Mouse (Mus musculus) cerebellum, adult 8-10 months (tissue): ENCODE measurements around the gene Hemk1.

Source experiments
- DNase-seq: peaks from one replicate; pipeline ENCODE4 v3.0.0; 2022

Gene Hemk1

GRCm38 (mm10) chr9:107338172-107338883 lies at the start of gene Hemk1:
Gene Hemk1 (minus strand): TSS chr9:107338350.
- DNase-seq = peak; percentile 74

- no peak for DNase-seq
These were observed 49.6 kb upstream of the Hemk1 start for GRCm38 (mm10) chr9:107387708-107388107.

- DNase-seq = peak; percentile 64
These were observed 48.6 kb upstream of the Hemk1 start for GRCm38 (mm10) chr9:107386722-107387121.

- DNase-seq = peak; percentile 58
These were observed 46.2 kb upstream of the Hemk1 start for GRCm38 (mm10) chr9:107384396-107384795.

GRCm38 (mm10) chr9:107381723-107382122 lies 43.6 kb upstream of the Hemk1 start:
- DNase-seq = no peak

GRCm38 (mm10) chr9:107377961-107378512 lies 39.9 kb upstream of the Hemk1 start:
- peak; percentile 67 for DNase-seq

GRCm38 (mm10) chr9:107375451-107375850 lies 37.3 kb upstream of the Hemk1 start:
- DNase-seq = no peak

GRCm38 (mm10) chr9:107374623-107375022 lies 36.5 kb upstream of the Hemk1 start:
- no peak for DNase-seq

- no peak for DNase-seq
These were observed 34.3 kb upstream of the Hemk1 start for GRCm38 (mm10) chr9:107372441-107372840.

- DNase-seq = no peak
These were observed 31.9 kb upstream of the Hemk1 start for GRCm38 (mm10) chr9:107370106-107370463.

GRCm38 (mm10) chr9:107369270-107370105 lies 31.3 kb upstream of the Hemk1 start:
- no peak for DNase-seq

- DNase-seq = no peak
These were observed 30.2 kb upstream of the Hemk1 start for GRCm38 (mm10) chr9:107368302-107368701.

- DNase-seq = peak; percentile 77
These were observed 28.5 kb upstream of the Hemk1 start for GRCm38 (mm10) chr9:107366644-107367043.

GRCm38 (mm10) chr9:107360989-107361388 lies 22.8 kb upstream of the Hemk1 start:
- no peak for DNase-seq

GRCm38 (mm10) chr9:107357651-107358050 lies 19.5 kb upstream of the Hemk1 start:
- peak; percentile 93 for DNase-seq

GRCm38 (mm10) chr9:107355870-107356765 lies 18.0 kb upstream of the Hemk1 start:
- DNase-seq = peak; percentile 83

- DNase-seq = no peak
These were observed 16.7 kb upstream of the Hemk1 start for GRCm38 (mm10) chr9:107354826-107355225.

GRCm38 (mm10) chr9:107349321-107349720 lies 11.2 kb upstream of the Hemk1 start:
- no peak for DNase-seq

GRCm38 (mm10) chr9:107347586-107348183 lies 9.5 kb upstream of the Hemk1 start:
- no peak for DNase-seq

GRCm38 (mm10) chr9:107346081-107346480 lies 7.9 kb upstream of the Hemk1 start:
- no peak for DNase-seq

- peak; percentile 59 for DNase-seq
These were observed 5.9 kb upstream of the Hemk1 start for GRCm38 (mm10) chr9:107344027-107344426.
